Mouse (Mus musculus): ENCODE measurements around the gene Atp2a2. TPM values are rescaled to one million over a fixed set of nuclear protein-coding genes. Genes with fewer than 3 reads are reported as not detected.

Gene Atp2a2
- polyA plus RNA-seq, 1 experiment from 2014 or later, result 26.1 TPM

DNA sequence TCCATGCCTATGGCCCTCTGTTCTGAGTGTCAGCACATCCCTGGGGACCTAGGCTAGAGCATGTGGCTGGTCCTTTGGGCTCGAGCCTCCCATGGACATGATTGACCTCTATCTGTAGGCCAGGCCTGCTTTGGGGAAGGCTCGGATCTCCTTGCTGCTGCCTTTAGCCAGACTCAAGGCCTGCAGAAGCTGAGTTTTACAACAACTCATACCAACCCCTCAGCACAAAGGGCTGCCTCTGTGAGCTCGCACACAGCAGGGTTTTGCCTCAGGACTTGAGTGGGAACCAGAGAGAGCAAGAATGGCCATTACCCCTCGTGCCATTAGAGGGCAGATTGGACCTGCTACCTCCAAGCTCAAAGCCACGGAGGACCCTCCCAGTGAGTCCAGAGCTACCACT is 53.2 kb downstream of the Atp2a2 start:
- H3K4me1 ChIP-seq (replicated peaks; ENCODE audit: control insufficient read depth, insufficient read depth, low read length), result no peaks in the 10 kb centered on the region
- H3K4me3 ChIP-seq (ENCODE audit: low read depth, low read length), result no peak overlapping the region
- no peak overlapping the region for H3K4me2 ChIP-seq (replicated peaks; ENCODE audit: low read depth)
- no peaks in the 10 kb centered on the region for H3K27me3 ChIP-seq (replicated peaks; ENCODE audit: control insufficient read depth, insufficient read depth, low read length)
- no peak overlapping the region for H3K27ac ChIP-seq (ENCODE audit: low read depth, low read length)
- no peak for TF ChIP-seq CTCF (IDR thresholded peaks at IDR 0.05; ENCODE audit: low read depth)
- H3K9me3 ChIP-seq (ENCODE audit: control insufficient read depth), result no peaks in the 10 kb centered on the region
- no peak overlapping the region for H3K9ac ChIP-seq (ENCODE audit: low read depth, low read length)
- no peak for ATAC-seq
- 77% methylated on average over 5 of the region's 5 CpGs for WGBS
- H3K36me3 ChIP-seq (ENCODE audit: control insufficient read depth, insufficient read depth), result peaks cover 45% of the 10 kb centered on the region

DNA sequence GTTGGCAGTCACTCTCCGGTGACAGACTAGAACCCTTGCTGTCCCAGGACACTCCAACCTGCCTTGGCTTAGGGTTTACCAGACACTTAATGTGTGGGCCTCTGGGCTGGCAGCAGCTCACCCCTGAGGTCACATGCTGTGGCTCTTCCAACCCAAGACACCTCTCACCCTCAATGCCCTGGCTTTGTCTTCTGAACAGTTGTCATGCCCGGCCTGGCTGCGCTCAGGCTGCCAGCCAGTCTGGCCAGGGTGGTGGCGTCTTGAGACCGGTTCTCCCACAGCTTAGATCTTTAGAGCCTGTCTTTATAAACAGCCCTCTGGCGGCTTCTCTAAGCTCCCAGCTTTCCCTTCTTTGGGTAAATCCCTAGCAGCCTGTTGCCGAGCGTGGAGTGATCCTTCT is 54.2 kb downstream of the Atp2a2 start:
- Histone ChIP-seq H3K4me2 (replicated peaks; ENCODE audit: low read depth) (no peak overlapping the region), H3K4me3 (ENCODE audit: low read depth, low read length) (no peak overlapping the region), H3K9me3 (ENCODE audit: control insufficient read depth) (no peaks in the 10 kb centered on the region), H3K27me3 (replicated peaks; ENCODE audit: control insufficient read depth, insufficient read depth, low read length) (no peaks in the 10 kb centered on the region), H3K36me3 (ENCODE audit: control insufficient read depth, insufficient read depth) (peaks cover 45% of the 10 kb centered on the region), H3K4me1 (replicated peaks; ENCODE audit: control insufficient read depth, insufficient read depth, low read length) (no peaks in the 10 kb centered on the region), H3K9ac (ENCODE audit: low read depth, low read length) (no peak overlapping the region), H3K27ac (ENCODE audit: low read depth, low read length) (no peak overlapping the region)
- no peak for ATAC-seq
- TF ChIP-seq CTCF (IDR thresholded peaks at IDR 0.05; ENCODE audit: low read depth), result no peak
- 74% methylated on average over 8 of the region's 8 CpGs for WGBS

DNA sequence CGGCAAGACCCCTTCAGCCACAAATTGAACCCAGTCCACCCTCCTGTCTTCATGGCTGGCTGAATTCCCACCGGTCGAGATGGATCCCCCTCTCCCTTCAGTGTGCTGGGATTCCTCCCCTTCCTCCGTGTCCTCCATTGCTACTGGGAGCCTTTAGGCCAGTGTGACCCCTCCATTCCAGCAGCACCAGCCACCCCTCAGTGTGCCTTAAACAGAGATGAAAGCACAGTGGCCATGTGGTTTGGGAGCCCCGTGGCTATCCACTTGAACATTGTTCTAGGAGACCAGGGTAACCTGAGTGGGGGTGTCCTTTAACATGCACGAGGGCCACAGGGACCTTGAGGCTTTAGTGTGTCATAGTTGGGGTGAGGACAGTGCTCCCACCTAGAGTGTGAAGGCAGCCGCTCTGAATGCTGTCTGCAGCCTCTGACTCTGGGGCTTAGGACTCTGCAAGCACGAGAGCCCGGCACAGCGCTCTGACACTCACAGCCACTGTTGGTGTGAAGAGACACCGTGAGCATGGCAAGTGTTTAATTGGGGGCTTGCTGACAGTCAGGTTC is 56.9 kb downstream of the Atp2a2 start:
- 93% methylated on average over 11 of the region's 11 CpGs for WGBS
- no peak for TF ChIP-seq CTCF (IDR thresholded peaks at IDR 0.05; ENCODE audit: low read depth)
- H3K36me3 ChIP-seq (ENCODE audit: control insufficient read depth, insufficient read depth), result peaks cover 63% of the 10 kb centered on the region

DNA sequence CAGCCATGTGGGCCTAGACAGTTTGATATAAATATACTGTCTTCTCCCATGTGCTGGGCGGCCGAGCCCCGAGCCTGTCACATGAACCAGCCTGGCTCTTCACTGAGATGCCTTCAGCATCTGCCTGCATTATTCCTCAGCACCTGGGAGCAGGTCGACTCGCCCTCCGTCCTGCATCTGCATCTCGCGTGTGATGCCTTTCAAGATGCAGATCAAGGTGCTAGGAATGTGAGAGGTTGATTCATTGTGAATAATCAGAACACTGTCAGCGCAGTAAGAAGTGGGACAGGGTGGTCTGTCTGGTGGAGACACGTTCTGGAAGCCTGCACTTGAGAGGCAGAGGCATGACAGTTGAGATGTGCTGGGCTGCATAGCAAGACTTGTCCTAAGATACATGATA is 57.5 kb downstream of the Atp2a2 start:
- Histone ChIP-seq H3K36me3 (ENCODE audit: control insufficient read depth, insufficient read depth) (peaks cover 70% of the 10 kb centered on the region), H3K4me2 (replicated peaks; ENCODE audit: low read depth) (no peak overlapping the region), H3K27ac (ENCODE audit: low read depth, low read length) (no peak overlapping the region), H3K27me3 (replicated peaks; ENCODE audit: control insufficient read depth, insufficient read depth, low read length) (no peaks in the 10 kb centered on the region), H3K4me1 (replicated peaks; ENCODE audit: control insufficient read depth, insufficient read depth, low read length) (no peaks in the 10 kb centered on the region), H3K4me3 (ENCODE audit: low read depth, low read length) (no peak overlapping the region), H3K9ac (ENCODE audit: low read depth, low read length) (no peak overlapping the region), H3K9me3 (ENCODE audit: control insufficient read depth) (no peaks in the 10 kb centered on the region)
- TF ChIP-seq CTCF (IDR thresholded peaks at IDR 0.05; ENCODE audit: low read depth), result no peak
- WGBS, result 93% methylated on average over 10 of the region's 10 CpGs
- no peak for ATAC-seq

More for the DNA sequence above, 56.9 kb downstream of the Atp2a2 start:
- Histone ChIP-seq H3K9me3 (ENCODE audit: control insufficient read depth) (no peaks in the 10 kb centered on the region), H3K4me2 (replicated peaks; ENCODE audit: low read depth) (no peak overlapping the region), H3K4me1 (replicated peaks; ENCODE audit: control insufficient read depth, insufficient read depth, low read length) (no peaks in the 10 kb centered on the region), H3K4me3 (ENCODE audit: low read depth, low read length) (no peak overlapping the region), H3K27me3 (replicated peaks; ENCODE audit: control insufficient read depth, insufficient read depth, low read length) (no peaks in the 10 kb centered on the region), H3K27ac (ENCODE audit: low read depth, low read length) (no peak overlapping the region), H3K9ac (ENCODE audit: low read depth, low read length) (no peak overlapping the region)
- ATAC-seq, result no peak

DNA sequence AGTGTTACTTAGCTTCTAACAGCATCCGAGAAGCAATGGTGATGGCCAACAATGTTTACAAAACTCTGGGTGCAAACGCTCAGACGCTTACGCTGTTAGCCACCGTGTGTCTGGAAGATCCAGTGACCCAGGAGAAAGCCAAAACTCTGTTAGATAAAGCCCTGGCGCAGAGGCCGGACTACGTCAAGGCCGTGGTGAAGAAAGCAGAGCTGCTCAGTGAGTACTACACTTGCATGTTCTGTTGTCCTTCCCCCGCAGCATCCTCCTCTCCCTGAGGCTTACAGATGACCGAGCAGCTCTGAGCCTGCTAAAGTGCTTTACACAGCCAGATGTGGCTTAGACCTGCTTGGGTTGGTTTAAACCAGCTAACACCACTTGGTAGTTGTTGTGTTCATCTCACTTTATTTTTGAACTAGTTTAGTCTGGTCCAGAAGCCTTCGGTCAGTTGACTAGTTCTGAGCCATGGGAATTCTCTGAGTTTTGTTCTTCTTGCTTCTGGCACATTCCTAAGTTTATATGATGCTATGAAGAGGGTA is 61.9 kb downstream of the Atp2a2 start:
- Histone ChIP-seq H3K4me3 (ENCODE audit: low read depth, low read length) (no peak overlapping the region), H3K4me2 (replicated peaks; ENCODE audit: low read depth) (no peak overlapping the region), H3K9me3 (ENCODE audit: control insufficient read depth) (no peaks in the 10 kb centered on the region), H3K27ac (ENCODE audit: low read depth, low read length) (peak overlapping the region; percentile 28; the same call in 1 of the 2 replicates), H3K4me1 (replicated peaks; ENCODE audit: control insufficient read depth, insufficient read depth, low read length) (no peaks in the 10 kb centered on the region), H3K36me3 (ENCODE audit: control insufficient read depth, insufficient read depth) (peaks cover 99% of the 10 kb centered on the region), H3K9ac (ENCODE audit: low read depth, low read length) (no peak overlapping the region), H3K27me3 (replicated peaks; ENCODE audit: control insufficient read depth, insufficient read depth, low read length) (no peaks in the 10 kb centered on the region)
- no peak for TF ChIP-seq CTCF (IDR thresholded peaks at IDR 0.05; ENCODE audit: low read depth)
- 87% methylated on average over 12 of the region's 12 CpGs for WGBS
- no peak for ATAC-seq

DNA sequence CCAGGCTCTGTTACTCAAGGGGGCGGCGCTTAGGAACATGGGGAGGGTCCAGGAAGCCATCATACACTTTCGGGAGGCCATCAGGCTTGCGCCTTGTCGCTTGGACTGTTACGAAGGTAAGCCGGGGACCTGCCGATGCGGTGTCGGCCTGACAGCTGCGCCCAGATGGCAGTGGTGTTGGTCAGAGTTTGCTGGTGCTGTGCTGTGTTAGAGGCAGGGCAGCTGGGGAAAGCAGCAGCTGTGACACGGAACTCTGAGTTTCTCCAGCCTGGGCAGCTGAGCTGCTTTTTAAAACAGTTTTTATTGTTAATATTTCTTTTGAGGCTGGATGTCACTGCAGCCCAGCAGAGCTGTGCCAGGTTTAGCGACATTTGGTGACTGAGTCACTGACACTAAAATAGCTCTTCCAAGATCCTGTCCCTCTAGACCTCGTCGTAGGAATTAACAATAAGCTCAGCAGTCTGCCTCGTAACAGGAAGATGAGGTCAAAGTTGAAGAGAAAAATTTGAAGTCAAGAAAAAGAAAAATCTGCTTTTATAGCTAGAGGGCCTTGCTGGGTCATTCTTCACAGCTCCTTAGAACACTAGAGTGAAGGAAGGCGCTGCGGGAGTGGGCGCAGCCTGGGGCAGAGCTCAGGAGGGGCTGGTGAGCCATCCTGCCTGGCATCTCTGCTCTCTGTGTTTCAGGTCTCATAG is 62.5 kb downstream of the Atp2a2 start:
- Histone ChIP-seq H3K27ac (ENCODE audit: low read depth, low read length) (peak overlapping the region; percentile 28; the same call in 1 of the 2 replicates), H3K9ac (ENCODE audit: low read depth, low read length) (no peak overlapping the region), H3K36me3 (ENCODE audit: control insufficient read depth, insufficient read depth) (peaks cover 99% of the 10 kb centered on the region), H3K4me2 (replicated peaks; ENCODE audit: low read depth) (no peak overlapping the region), H3K27me3 (replicated peaks; ENCODE audit: control insufficient read depth, insufficient read depth, low read length) (no peaks in the 10 kb centered on the region), H3K4me1 (replicated peaks; ENCODE audit: control insufficient read depth, insufficient read depth, low read length) (no peaks in the 10 kb centered on the region), H3K9me3 (ENCODE audit: control insufficient read depth) (no peaks in the 10 kb centered on the region), H3K4me3 (ENCODE audit: low read depth, low read length) (no peak overlapping the region)
- no peak for ATAC-seq
- 78% methylated on average over 19 of the region's 19 CpGs for WGBS
- no peak for TF ChIP-seq CTCF (IDR thresholded peaks at IDR 0.05; ENCODE audit: low read depth)
